Mouse (Mus musculus) megakaryocyte, embryonic 14.5 days (primary cell): ENCODE data around the gene Tent5c. TPM values are rescaled to one million over a fixed set of nuclear protein-coding genes. Genes with fewer than 3 reads are reported as not detected.

Experiments
- H3K27me3 ChIP-seq: replicated peaks from 2 replicates; pipeline ENCODE3; 2012; ENCODE audit warnings: inconsistent platforms
- H3K36me3 ChIP-seq: replicated peaks from 2 replicates; pipeline ENCODE3; 2012; ENCODE audit warnings: low read length, inconsistent platforms, mixed read lengths
- H3K4me1 ChIP-seq: 2 replicates; pipeline ENCODE4 v1.6.1; 2012; ENCODE audit warnings: inconsistent platforms
- H3K4me3 ChIP-seq: replicated peaks from 2 replicates; pipeline ENCODE3; 2012; ENCODE audit warnings: moderate library complexity, mild to moderate bottlenecking, inconsistent platforms
- H3K9me3 ChIP-seq: 2 replicates; pipeline ENCODE4 v1.6.1; 2012; ENCODE audit warnings: inconsistent platforms
- FLI1 ChIP-seq: IDR thresholded peaks from 2 replicates; pipeline ENCODE4 v1.6.1; 2012; ENCODE audit warnings: low read length, inconsistent platforms, mixed read lengths
- GATA1 ChIP-seq: IDR thresholded peaks from 3 replicates; pipeline ENCODE4 v1.6.1; 2012; ENCODE audit warnings: mixed read lengths, low read length, inconsistent platforms, borderline replicate concordance
- polyA plus RNA-seq: library from polyadenylated mRNA; stranded (reverse); fragments of >175 nt; gene quantifications from 2 replicates; pipeline ENCODE4 v1.2.3, GENCODE M21; 2012; ENCODE audit warnings: low replicate concordance; ENCODE audit not compliant: insufficient read depth

Tent5c gene
- polyA plus RNA-seq = 4.6 and 7.1 TPM in 2 replicates

DNA sequence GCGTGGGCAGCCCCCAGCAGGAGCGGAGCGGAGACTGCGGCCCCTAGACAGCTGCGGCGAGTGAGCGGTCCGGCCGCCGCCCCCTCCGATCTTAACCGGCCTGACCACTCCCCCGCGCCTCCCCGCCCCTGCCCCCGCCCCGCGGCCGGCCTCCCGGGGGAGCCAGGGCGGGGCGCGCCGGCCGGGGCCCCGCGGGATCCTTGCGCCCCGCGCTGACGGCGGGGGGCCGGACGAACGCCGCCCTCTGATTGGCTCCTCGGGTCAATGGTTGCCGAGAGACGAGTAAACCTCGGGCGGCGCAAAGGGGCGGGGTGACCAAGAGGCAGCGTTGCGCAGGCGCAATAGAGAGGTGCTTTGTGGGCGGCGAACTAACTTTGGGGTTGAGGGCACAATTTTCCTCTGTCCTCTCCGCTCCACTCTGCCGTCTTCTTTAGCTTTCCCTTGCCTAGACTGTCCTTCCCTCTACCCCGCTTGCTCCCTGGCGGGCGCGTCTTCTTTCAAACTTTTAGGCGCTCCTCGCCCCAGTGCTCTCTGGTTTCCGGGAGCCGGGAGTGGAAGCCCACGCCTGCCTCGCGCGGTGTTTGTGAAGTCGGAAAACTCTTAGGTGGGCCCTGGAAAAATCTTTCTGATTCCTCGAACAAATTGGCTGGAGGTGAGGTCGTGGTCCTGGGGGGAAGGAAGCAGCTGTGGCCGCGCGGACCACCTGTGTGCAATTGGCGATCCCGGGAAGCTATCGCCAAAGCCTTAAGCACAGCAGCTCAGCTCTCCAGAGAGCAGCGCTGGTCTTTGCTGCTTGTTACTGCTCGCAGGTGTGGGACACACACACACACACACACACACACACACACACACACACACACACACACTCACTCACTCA is at the start of gene Tent5c:
TSS of gene Tent5c (minus strand) at position 192 of the 877 bp plus-strand sequence.
- peaks cover 57% of the 10 kb centered on the region for H3K4me1 ChIP-seq
- H3K9me3 ChIP-seq = no peaks in the 10 kb centered on the region
- peaks cover 43% of the 10 kb centered on the region for H3K27me3 ChIP-seq
- TF ChIP-seq FLI1 (no peak), GATA1 (no peak)
- H3K36me3 ChIP-seq = peaks cover 16% of the 10 kb centered on the region
- peak within 1 kb of the TSS; percentile 99 for H3K4me3 ChIP-seq

DNA sequence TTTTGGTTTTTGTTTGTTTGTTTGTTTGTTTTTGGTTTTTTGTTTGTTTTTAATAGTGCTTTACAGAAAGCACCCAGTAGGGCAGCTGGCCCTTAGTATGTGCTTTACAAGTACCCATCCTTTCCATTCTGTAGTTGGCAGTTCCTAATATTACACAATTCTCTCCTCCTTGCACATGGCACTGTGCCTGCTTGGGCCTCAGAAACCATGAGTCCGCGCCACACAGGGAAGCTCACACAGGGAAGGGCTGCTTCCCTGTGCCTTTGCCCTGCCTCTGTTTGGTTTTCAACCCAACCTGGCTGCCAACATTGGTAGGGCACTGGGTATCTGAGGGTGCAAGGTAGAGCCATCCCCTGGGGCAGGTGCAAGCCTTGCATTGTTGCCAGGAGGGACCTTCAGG is 47.6 kb upstream of the Tent5c start:
- Histone ChIP-seq H3K4me3 (no peak overlapping the region), H3K27me3 (peaks cover 44% of the 10 kb centered on the region), H3K4me1 (no peaks in the 10 kb centered on the region), H3K36me3 (no peaks in the 10 kb centered on the region), H3K9me3 (peaks cover 11% of the 10 kb centered on the region)
- TF ChIP-seq GATA1 (no peak), FLI1 (no peak)

DNA sequence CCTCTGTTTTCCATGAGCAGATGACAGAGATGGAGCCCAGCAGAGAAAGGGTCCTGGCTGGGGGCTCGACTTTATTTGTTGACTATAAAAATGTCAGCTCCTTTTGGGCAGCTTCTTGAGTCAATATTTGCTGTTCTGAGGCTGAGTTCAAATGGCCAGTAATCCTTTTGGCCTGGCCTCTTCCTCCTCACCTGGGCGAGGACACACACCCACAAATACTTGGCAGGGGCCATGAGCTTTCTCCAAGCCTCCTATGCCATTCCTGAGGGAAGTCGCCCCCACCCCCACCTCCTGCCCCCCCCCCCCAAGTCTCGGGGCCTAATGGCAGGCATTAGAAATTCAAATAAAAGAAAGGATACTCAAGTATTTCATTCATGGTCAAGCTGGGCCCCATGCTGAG is 46.8 kb upstream of the Tent5c start:
- Histone ChIP-seq H3K9me3 (peaks cover 11% of the 10 kb centered on the region), H3K27me3 (peaks cover 42% of the 10 kb centered on the region), H3K4me3 (no peak overlapping the region), H3K4me1 (no peaks in the 10 kb centered on the region), H3K36me3 (no peaks in the 10 kb centered on the region)
- TF ChIP-seq FLI1 (no peak), GATA1 (no peak)

DNA sequence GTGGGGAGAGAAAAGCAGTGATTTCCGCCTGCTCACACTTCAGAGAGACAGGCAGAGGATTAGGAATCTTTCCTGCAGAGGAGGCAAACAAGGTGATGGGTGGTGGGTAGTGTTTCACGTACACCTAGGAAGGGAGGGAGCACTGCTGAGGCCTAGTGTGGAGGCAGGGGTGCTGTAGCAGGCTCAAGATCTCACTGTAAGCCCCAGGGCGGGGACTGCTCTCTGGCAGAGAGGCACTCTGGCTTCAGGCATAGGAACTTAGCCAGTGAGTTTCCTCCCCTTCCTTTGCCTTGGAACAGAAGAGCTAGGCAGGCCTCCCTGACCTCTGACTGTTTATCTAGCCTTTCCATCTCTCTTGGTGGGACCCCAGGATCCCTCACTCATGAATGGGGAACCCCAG is 46.2 kb upstream of the Tent5c start:
- Histone ChIP-seq H3K9me3 (peaks cover 11% of the 10 kb centered on the region), H3K27me3 (peaks cover 39% of the 10 kb centered on the region), H3K36me3 (no peaks in the 10 kb centered on the region), H3K4me3 (no peak overlapping the region), H3K4me1 (peaks cover 2% of the 10 kb centered on the region; the same call in 1 of the 2 replicates)
- TF ChIP-seq GATA1 (no peak), FLI1 (no peak)

DNA sequence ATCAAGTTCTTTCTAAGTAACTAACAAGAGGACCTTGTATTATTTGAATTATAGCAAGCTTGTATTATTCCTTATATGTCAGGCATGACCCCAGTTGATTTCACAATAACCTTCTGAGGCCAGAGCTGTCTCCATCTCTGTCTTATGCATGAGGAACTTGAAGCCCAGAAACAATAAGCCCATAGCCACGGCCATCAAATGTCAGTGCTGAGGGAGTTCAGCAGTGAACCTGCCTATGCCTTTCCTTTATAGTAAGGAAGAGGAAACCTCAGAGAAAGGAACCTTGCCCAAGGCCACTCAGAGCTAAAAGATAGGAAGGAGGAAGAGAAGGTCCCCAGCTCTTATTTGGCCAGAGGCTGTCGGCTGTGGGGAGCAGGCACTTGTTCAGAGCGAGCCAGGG is 45.3 kb upstream of the Tent5c start:
- no peak for TF ChIP-seq GATA1
- TF ChIP-seq FLI1 = no peak
- Histone ChIP-seq H3K4me3 (no peak overlapping the region), H3K27me3 (peaks cover 36% of the 10 kb centered on the region), H3K36me3 (no peaks in the 10 kb centered on the region), H3K9me3 (peaks cover 11% of the 10 kb centered on the region), H3K4me1 (peaks cover 6% of the 10 kb centered on the region; the same call in 1 of the 2 replicates)

DNA sequence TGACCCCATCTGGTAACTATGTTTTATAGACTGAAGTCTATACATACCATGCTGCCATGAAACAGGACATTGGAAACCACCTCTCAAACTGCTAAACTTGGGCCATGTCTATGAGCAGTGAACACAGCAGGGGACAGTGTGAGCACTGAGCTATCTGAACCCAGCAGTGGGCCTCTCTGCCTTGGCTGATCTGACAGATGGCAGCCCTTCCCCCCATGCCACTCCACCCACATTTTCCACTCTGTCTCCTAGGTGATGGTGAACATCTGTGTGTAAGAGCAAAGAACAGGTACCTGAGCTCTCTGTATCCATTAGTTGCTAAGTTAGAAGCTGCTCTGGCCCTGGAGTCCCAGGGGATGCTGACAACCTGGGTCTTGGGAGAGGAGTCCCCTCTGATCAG is 44.3 kb upstream of the Tent5c start:
- H3K4me3 ChIP-seq = no peak overlapping the region
- TF ChIP-seq GATA1 (no peak), FLI1 (no peak)
- peaks cover 11% of the 10 kb centered on the region for H3K9me3 ChIP-seq
- H3K4me1 ChIP-seq = peaks cover 6% of the 10 kb centered on the region; the same call in 1 of the 2 replicates
- H3K27me3 ChIP-seq = peaks cover 31% of the 10 kb centered on the region
- no peaks in the 10 kb centered on the region for H3K36me3 ChIP-seq

DNA sequence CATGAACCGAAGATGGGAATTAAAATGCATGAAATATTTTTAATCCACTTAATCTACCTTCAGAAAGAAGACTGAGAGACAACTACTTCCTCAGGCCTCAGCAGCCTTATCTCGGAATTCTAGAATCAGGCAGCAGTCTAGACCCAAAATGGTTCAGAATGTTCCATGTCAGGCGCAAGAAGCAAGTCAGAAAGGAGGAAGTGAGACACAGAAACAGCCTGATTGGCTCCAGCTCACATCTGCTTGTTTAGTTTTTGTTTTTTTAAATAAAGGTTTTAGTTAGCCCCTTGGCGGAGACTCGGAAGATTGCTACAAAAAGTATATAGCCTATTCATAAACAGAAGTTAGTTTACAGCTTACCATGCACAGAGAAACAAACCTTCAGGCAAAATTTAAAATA is 41.8 kb upstream of the Tent5c start:
- no peaks in the 10 kb centered on the region for H3K9me3 ChIP-seq
- peaks cover 6% of the 10 kb centered on the region; the same call in 1 of the 2 replicates for H3K4me1 ChIP-seq
- no peak for TF ChIP-seq GATA1
- no peak for TF ChIP-seq FLI1

DNA sequence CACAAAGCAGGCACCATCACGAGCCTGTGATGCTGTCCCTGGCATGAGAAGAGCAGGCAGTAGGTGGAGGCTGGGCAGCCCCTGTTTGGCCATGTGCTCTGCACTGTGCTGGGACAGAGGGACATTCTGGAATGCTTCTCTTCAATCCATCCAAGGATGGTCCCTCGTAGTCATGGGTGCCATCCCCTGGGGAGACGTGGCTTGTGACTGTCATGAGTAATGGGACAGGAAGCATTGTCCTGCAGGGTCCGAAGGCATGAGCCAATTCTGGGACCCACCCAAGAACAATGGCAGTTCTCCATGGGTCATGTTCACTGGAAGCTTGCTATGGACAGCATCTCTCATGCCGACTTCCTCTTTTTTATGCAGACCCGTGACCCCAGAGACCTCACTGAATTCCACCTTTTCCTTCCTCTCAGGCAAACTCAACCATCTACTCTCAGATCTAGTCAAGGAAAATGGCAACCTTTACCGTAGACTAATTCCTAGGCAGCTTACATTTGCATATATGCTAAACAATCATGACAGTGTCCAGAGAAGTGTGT is 41.2 kb upstream of the Tent5c start:
- TF ChIP-seq FLI1 (no peak), GATA1 (no peak)
- Histone ChIP-seq H3K27me3 (peaks cover 21% of the 10 kb centered on the region), H3K36me3 (no peaks in the 10 kb centered on the region), H3K4me1 (peaks cover 6% of the 10 kb centered on the region; the same call in 1 of the 2 replicates), H3K9me3 (no peaks in the 10 kb centered on the region), H3K4me3 (peak overlapping the region; percentile 51)

More for the DNA sequence above, 41.8 kb upstream of the Tent5c start:
- Histone ChIP-seq H3K27me3 (peaks cover 24% of the 10 kb centered on the region), H3K36me3 (no peaks in the 10 kb centered on the region), H3K4me3 (no peak overlapping the region)

DNA sequence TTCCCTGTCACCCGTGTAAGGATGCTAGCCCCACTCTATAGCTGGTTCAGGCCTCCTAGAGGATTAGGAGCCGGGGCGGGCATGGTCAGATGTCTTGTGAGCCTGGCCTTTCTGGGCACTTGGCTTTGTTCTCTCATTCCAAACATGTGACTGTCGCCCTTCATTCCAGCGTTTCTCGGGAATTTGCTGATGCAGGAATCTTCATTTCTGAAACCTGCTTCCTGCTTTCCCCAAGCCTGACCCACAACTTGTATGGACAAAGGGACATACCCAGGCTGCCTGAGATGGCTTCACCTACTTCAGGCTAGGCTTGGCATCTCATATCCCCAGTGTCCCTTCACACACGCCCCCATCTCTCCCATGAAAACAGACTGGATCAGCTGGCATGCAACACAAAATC is 33.5 kb upstream of the Tent5c start:
- H3K9me3 ChIP-seq = peaks cover 16% of the 10 kb centered on the region
- peaks cover 42% of the 10 kb centered on the region for H3K27me3 ChIP-seq
- TF ChIP-seq GATA1 (no peak), FLI1 (no peak)
- H3K4me1 ChIP-seq = peaks cover 9% of the 10 kb centered on the region
- H3K36me3 ChIP-seq = no peaks in the 10 kb centered on the region
- H3K4me3 ChIP-seq = no peak overlapping the region

DNA sequence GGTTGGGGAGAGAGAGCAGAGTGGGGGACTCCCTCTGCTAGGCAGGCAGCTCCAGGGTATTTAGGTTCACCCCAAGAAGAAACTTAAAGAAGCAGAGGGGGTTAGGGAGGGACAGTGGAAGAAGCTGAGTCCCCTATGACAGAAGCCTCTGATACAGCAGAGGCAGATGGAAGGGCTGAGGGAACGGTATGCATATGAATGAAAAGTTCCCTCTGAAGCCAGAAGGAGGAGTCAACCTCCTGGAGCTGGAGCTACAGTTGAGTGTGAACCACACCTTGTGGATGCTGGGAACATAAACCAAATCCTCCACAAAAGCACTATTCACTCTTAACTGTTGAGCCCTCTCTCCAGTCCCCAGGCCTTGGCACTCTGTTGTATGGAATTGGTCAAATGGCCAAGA is 32.5 kb upstream of the Tent5c start:
- Histone ChIP-seq H3K9me3 (peaks cover 16% of the 10 kb centered on the region), H3K4me1 (peaks cover 13% of the 10 kb centered on the region), H3K36me3 (no peaks in the 10 kb centered on the region), H3K4me3 (no peak overlapping the region), H3K27me3 (peaks cover 47% of the 10 kb centered on the region)
- no peak for TF ChIP-seq GATA1
- no peak for TF ChIP-seq FLI1
